Mouse (Mus musculus): Measurements from ENCODE around the gene Slc25a33.
"Not testable (repeated sequence)": the region's sequence is repeated elsewhere in the genome, so short reads cannot be mapped to it uniquely, and the experiment has no call there.

Gene Slc25a33

DNA sequence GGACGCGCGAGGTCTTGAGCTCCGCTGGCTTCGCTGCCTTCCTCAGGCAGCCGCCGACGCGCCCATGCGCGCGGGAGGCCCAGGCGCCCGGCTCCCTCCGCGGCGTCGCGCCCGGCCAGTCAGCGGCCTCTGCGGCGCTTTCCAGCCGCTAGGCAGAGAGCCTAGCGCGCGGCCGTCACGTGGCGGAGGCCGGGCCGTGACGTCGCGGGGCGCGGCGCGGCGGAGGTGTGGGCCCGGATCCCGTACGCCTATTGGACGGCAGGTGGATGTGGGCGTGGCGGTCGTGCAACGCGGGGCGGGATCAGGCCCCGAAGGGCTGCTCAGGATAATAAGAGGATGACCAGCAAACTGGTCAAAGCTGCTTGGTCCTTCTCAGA lies at the start of gene Slc25a33:
Gene Slc25a33, minus strand, starts transcription at position 184 of the 377 bp plus-strand sequence.
- in situ Hi-C loops (cut with MboI; ENCODE audit: unreplicated experiment in 2 of 2): no loop called here

DNA sequence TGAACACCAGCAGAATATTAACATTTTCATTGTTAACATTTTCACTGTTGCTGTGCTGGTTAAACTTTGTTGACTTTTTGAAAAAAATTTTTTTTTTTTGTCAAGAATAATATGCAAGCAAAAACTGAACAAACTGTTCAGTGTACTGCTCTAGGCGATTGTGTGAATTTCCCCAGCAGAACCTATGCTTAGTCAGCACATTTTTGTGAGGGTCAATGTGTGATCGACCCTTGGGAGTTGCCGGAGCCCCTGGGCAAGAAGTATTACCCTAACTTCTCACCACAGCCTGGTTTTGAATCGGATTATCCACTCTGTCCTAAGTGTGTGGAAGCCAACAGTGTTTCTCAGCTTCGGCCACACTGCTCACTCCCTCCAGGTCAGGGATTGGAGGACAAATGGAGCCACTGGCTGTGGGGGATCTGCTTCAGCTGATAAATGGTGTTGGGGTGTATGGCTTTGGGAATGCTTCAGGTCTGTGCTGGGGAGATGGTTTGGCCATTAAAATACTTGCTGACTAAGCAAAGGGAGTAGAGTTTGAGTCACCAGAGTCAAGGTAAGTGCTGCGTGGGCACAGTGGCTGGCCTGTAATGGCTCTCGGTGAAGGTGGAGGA lies 48.6 kb upstream of the Slc25a33 start:
- in situ Hi-C loops (cut with MboI; ENCODE audit: unreplicated experiment in 2 of 2): no loop called here

DNA sequence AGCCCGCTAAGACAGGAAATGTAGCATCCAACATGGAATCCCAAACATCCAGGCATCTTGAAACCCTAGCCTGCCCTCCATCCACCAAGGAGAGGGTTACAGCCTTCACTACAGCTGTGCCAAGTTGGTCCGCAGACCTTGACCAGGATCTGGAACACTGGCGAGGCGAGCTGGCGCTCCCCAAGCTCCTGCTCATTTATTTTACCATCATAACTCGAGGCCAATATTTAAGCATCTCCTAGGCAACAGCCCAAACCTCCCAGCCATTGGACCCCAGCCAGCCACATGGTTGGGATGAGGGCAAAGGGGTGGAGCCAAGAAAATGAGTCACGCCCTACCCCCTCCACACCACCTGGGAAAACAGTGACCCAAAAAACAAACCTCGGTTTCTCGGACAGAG lies 48.0 kb upstream of the Slc25a33 start:
- in situ Hi-C loops (cut with MboI; ENCODE audit: unreplicated experiment in 2 of 2): no loop called here

DNA sequence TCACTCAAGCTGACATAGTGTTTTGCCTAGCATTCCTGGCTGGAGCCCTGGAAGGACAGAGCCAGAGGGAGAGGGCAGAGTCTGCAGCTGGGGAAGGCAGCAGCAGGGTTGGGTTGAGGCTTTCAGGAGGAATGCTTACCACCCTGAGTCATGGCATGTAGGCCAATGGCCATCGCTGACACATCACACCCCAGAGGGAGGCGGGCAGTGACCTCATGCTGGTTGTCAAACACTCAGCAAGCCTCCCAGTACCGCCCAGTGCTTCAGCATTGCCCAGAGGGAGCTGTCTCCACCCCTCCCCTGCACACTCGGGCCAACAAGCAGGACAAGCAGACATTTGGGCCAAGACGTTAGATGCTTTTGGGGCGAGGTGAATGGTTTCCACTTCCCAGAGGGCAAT lies 46.5 kb upstream of the Slc25a33 start:
- in situ Hi-C loops (cut with MboI; ENCODE audit: unreplicated experiment in 2 of 2): no loop called here

DNA sequence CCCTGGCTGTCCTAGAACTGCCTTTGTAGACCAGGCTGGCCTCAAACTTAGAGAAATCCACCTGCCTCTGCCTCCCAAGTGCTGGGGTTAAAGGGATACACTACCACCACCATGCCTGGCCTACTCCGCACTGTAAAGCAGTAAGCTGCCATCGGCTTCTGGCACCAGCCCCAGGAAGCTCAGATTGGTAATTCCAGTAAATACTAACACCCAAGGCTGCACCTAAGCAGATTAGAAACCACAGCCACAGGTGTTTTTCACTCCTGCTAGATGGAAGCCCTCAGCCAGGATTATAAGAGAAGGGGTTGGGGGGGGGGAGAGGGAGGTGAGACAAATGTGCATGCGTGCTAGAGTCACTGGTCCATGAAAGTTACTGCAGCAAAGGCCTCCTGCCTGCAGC lies 45.1 kb upstream of the Slc25a33 start:
- in situ Hi-C loops (cut with MboI; ENCODE audit: unreplicated experiment in 2 of 2): no loop called here

DNA sequence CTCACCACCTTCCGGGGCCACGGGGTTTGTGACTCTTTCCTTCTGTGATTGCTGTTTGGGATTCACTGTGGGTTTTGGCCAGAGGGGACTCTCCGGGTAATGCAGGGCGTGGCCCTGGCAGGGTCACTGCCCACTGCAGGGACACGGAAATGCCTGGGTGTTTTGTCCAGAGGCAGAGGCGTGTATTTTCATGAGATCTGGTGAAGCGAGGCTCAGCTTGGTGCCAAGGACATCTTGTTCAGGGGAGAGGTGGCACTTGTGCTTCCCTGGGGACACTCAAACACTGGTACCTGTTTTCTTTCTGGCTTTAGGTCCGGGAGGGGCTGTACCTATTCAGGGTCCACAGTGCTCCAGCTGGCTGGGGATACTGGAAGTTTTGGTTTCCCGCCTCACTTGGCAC lies 42.5 kb upstream of the Slc25a33 start:
- in situ Hi-C loops (cut with MboI; ENCODE audit: unreplicated experiment in 2 of 2): no loop called here

DNA sequence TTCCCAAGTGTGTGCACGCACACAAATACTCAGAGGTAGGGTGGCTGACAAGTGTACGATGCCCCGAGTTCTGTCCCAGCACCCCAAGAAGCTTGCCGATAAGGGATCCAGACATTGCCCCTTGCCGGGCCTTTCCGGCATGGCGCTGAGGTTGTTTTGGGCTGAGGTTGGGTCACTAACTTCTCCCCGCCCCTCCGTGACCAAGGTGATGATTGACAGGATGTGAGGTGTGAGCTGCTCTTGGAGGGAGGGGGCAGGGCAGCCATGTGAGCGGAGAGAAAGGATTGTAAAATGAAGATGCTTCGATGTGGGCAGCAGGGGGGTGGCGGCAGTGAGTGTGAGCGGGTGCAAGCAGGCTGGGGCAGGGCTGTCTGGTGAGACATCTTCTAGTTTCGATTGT lies 41.5 kb upstream of the Slc25a33 start:
- in situ Hi-C loops (cut with MboI; ENCODE audit: unreplicated experiment in 2 of 2): no loop called here

DNA sequence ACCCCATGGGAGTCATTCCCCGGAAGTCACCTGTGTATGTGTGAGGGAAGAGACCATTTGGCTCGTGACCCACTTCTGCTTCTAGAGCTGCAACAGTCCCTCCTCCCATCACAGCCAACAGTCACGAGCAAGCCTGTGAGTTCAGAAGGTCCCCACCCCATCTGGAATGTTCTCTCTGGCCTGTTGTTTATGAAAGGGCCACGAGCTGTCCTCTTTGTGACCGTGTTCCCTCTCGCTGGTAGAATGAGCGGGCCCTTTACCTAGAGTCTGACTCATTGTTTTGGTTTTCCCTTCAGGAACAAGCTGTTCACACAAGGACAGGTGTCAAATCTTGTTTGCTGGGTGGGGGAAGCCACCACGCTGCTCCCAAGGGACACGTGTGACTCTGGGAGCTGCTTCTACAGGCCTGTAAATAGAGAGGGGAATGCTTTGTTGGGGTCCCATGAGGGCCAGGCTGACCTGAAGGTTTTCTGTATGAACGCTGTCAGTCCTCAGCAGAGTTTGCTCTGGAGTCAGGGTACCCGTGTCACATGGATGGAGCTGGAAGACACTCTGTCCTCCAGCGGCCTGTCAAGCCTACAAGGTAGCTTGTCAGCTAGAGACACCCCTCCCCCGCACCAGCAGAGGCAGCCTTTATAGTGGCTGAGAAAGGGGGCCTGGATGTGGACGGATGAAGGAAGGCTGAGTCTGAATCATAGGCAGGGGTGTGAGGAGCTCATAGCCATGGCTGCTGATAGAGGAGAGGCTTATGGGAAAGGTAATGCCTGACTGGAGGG lies 39.5 kb upstream of the Slc25a33 start:
- in situ Hi-C loops (cut with MboI; ENCODE audit: unreplicated experiment in 2 of 2): no loop called here

DNA sequence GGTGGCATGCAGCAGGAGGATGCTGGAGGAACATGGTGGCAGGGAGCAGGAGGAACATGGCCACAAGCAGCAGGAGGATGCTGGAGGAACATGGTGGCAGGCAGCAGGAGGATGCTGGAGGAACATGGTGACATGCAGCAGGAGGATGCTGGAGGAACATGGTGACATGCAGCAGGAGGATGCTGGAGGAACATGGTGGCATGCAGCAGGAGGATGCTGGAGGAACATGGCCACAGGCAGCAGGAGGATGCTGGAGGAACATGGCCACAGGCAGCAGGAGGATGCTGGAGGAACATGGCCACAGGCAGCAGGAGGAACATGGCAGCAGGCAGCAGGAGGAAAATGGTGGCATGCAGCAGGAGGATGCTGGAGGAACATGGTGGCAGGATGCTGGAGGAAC lies 36.3 kb upstream of the Slc25a33 start:
- in situ Hi-C loops (cut with MboI; ENCODE audit: unreplicated experiment in 2 of 2): not testable (repeated sequence)

DNA sequence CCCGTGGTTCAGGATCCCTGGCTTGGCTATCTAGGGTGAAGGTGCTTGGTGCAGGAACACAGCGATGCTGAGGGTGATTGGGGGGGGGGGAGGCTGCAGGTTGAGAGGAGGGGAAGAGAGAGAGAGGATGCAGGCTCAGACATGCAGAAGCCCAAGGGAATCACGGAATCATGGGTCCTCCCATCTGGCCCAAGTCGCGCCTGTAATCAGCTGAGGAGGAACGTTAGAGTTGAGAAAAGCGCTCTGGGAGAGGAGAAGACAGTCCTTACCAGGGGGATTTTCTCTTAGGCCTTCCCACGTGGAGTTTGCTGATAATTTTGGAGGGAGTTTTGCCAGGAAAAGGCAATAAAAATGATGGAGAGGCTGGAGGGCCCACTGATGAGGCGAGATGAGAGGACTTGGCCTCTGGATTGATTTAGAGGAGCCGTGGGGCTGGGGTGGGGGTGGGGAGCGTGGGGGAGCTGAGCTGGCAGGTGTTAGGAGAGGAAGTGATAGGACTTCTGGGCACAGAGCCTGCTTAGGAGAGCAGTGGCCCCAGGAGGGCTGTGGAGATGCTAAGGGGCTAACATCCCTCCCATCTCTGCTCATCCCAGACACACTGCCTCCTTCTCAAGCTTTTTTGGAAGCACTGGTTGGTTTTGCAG lies 34.6 kb upstream of the Slc25a33 start:
- in situ Hi-C loops (cut with MboI; ENCODE audit: unreplicated experiment in 2 of 2): loop anchor here (5.0 to 10.0 kb wide), 4 partner anchors 34 to 296 kb away; no protein-coding TSS in a partner anchor

DNA sequence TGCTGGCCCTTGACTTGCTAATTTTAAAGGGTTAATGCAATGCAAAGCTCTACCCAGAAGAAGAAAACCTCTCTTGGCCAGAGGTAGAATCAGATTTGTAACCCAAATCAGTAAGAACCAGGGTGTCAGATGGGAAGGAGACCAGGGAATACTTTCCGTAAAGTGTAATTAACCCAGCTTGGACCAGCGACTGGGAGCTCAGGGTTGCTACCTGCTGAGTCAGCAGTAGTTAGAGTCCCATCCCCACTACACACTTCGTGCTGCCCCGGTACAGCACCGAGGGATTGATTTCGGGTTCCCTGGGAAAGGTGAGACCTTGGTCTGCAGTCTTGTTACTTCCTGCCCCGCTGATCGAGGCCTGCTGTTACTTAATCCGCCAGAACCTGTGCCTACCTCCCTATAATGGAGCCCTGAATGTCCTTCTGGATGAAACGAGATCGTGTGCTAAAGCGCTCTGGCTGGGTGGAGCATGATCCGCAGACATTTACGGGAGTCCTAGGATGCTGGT lies 34.0 kb upstream of the Slc25a33 start:
- in situ Hi-C loops (cut with MboI; ENCODE audit: unreplicated experiment in 2 of 2): loop anchor here (5.0 to 10.0 kb wide), 4 partner anchors 34 to 297 kb away; no protein-coding TSS in a partner anchor

DNA sequence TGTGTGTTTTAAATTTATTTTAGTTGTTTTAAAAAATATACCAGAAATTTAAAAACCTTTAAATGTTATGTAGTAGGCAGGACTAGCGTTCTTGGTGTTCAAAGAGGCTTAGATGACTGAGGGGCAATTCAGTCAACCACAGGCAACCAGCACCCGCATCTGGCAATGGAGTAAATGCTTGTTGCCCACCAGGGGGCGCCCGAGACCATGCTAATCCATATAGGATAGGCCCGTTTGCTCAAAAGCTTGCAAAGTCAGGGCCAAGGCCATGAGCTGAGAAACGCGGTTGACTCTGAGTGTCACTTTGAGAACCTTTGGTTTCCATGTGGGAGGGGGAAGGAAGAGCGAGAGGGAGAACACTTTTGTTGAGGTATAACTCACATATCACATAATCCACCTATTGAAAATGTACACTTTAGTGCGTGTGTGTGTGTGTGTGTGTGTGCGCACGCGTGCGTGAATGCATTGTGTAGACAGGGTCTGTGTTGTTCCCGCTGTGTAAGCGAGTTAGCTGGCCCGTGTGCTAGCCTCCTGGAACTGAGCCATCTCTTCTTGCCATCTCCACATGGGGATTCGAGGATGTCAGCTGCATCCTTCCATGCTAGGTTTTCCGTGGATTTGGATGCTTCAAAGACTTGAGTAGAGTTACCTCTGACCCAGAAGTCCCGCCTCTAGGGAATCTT lies 32.8 kb upstream of the Slc25a33 start:
- in situ Hi-C loops (cut with MboI; ENCODE audit: unreplicated experiment in 2 of 2): loop anchor here (5.0 to 10.0 kb wide), 4 partner anchors 35 to 298 kb away; no protein-coding TSS in a partner anchor

DNA sequence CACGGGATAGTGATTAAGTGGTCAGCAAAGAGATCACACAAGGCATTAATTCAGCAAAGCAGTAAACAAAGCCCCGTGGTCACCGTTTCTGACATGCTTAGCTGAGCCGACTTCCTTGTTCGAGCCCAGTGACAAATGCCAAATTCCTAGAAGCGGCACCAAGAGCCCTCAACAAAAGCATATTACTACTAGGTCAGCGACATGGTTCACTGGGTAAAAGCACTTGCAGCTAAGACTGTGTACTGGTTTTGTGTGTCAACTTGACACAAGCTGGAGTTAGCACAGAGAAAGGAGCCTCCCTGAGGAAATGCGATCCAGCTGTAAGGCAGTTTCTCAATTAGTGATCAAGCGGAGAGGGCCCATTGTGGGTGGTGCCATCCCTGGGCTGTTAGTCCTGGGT lies 28.2 kb upstream of the Slc25a33 start:
- in situ Hi-C loops (cut with MboI; ENCODE audit: unreplicated experiment in 2 of 2): loop anchor here (5.0 to 10.0 kb wide), 4 partner anchors 65 to 303 kb away; partner anchors contain the start of genes Spsb1 (in 2 of the 2) and Tmem201 (in 1 of the 2)

DNA sequence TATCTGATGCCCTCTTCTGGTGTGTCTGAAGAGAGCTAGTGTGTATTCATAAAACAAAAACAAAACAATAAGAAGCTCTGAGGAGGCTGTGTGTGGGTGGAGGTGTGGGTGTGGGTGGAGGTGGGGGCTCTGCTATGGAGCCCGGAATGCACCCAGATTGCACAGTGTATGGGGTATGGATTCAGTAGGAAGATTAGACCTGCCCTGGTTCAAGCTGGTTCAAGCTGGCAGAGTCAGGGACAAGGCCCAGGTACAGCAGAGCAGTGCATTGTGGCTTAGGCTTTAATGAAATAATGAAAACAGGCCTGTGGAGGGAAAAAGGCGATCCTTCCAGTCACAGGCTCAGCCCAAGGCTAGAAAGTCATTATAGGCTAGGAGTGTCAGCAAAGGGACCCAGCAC lies 26.5 kb upstream of the Slc25a33 start:
- in situ Hi-C loops (cut with MboI; ENCODE audit: unreplicated experiment in 2 of 2): loop anchor here (5.0 to 10.0 kb wide), 4 partner anchors 63 to 304 kb away; partner anchors contain the start of genes Spsb1 (in 2 of the 2) and Tmem201 (in 1 of the 2)

DNA sequence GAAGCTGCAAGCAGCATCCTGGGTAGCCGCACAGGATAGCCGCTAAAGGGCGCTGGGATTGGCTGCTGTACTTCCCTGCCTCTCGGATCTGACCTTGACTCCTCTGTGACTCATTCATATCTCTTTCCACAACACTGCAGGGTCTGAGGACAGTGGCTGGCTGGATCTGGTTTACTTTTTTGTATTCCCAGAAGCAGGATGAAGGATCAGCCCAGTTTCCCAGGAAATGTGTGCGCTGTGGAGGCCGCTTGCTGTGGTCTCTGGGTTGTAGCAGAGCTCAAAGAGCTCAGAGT lies 26.0 kb upstream of the Slc25a33 start:
- in situ Hi-C loops (cut with MboI; ENCODE audit: unreplicated experiment in 2 of 2): loop anchor here (5.0 to 10.0 kb wide), 4 partner anchors 63 to 305 kb away; partner anchors contain the start of genes Spsb1 (in 2 of the 2) and Tmem201 (in 1 of the 2)

DNA sequence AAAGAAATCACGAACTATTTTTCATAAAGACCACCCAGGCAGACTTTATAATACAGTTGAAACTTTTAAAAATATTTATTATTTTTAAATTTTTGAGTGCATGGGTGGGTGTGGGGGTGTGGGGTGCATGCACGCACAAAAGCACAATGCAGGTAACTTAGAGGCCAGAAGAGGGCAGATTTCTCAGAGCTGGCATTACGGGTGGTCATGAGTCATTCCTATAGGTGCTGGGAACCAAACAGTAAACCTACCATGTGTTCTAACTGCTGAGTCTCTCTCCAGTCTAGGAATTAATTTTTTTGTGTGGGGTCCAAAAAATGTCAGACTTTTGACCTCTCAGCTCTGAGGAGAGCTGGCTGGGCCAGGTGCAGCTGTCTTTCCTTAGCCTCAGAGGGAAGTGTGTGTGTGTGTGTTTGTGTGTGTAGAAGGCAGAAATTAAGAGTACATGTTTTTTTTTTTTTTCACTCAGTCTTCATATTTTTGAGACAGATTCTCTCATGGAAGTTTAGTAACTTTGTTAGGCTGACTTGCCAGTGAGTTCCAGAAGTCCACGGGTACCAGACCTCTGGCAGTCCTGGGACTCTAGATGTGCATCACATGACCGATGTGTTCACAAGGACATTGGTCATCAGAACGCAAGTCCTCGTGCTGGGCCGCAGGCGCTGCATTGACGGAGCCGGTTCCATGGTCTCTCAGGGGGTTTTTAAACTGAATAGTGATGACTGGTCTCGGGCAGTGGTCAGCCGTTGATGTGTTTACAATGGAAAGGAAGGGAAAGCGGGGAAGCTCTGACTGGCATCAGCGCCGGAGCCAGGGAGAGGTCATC lies 25.5 kb upstream of the Slc25a33 start:
- in situ Hi-C loops (cut with MboI; ENCODE audit: unreplicated experiment in 2 of 2): loop anchor here (5.0 to 10.0 kb wide), 4 partner anchors 62 to 305 kb away; partner anchors contain the start of genes Spsb1 (in 2 of the 2) and Tmem201 (in 1 of the 2)

DNA sequence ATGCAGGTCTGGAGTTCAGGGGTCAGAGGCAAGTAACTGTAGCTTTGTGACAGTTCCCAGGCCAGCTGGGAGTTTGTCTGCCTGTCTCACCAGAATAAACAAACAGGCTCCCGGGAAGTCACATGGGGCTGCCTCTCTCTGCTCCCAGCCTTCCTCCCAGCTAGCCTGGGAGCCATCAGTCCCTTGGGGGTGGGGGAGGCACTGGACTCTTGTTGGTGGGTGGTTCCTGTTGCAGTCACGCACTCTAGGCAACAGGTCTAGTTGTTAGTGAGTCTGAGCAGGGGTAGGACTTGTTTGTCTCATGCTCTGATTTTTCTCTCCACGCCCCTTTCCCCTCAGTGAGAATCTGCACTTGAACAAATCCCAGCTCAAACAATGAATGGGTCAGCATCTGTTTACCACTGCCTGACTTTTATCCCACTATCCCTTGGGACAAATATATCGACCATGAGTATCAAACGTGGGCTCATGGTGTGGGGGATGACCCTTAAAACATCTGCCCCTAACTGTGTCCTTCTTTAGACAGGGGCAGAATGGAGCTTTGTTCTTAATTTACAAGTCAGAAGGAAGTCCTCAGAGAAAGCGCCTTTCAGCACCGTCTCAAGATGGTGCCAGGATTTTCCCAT lies 24.7 kb upstream of the Slc25a33 start:
- in situ Hi-C loops (cut with MboI; ENCODE audit: unreplicated experiment in 2 of 2): no loop called here

DNA sequence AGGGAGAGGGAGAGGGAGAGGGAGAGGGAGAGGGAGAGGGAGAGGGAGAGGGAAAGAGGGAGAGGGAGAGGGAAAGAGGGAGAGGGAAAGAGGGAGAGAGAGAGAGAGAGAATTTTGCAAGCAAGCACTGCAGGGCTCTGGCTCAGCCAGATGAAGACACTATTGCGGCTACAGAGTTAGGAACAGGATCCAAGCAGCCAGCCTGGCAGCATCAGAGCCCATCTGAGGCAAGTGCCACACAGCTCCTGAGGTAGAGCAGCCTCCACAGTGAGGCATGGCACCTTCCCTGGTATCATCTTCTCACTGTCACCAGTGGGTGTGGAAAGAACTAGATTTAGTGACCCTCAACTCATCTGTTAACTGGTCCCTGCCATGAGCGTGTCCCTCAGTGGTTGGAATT lies 24.0 kb upstream of the Slc25a33 start:
- in situ Hi-C loops (cut with MboI; ENCODE audit: unreplicated experiment in 2 of 2): no loop called here

DNA sequence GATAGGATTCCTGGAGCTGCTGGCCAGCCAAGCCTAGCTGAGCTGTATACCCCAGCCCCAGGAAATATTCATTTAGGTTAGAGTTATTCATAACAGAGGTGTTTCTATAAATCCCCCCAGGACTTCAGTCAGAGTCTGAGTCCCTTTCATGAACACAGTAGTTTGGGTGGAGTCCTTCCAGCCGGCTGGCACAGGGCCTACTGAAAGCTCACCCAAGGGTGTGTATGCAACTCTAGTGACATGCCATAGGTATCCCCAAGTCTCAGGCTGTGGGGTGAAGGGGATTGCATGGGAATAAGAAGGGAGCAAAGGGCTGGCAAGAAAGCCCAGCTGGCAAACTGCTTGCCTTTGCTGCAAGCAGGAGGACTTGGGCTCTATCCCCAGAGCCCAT lies 23.1 kb upstream of the Slc25a33 start:
- in situ Hi-C loops (cut with MboI; ENCODE audit: unreplicated experiment in 2 of 2): no loop called here
